19 mouse cellular contexts compared by ENCODE assay signal in the genomic region with DNA sequence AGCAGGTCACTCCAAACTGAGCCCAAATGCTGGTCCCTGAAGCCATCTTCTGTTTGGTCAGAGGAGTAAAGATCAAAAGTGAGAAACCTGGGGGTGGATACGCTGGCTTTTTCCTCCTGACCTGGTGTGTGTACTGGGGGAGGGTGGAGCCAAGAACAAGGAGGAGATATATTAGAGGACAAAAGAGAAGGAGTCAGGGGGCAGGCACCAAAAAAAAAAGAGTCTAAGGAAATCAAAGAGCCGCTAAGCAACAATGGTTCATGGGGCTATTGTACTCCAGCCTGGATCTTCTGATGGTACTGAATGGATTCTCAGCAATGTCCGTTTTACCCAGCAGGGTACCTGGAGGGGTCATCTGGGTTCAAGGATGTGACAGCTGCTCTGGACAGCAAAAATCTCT.
"Had no signal": no experiment of that assay in that cellular context is flagged by ENCODE, and none has a peak within 500 bp of the region (broad histone marks: within the 10 kb centered on the region; RNA-seq: fewer than 3 reads in every experiment).

No protein-coding gene starts in this region.

- H3K4me2 ChIP-seq: lung, embryonic 15.5 days; midbrain, embryonic 11.5 days; midbrain, embryonic 13.5 days; neural tube, embryonic 12.5 days; stomach, embryonic 15.5 days had no signal

- ATAC-seq: liver, postnatal 0 days; lung, postnatal 0 days; midbrain, embryonic 13.5 days; midbrain, embryonic 16.5 days had no signal

- H3K4me1 ChIP-seq: lung, embryonic 15.5 days; megakaryocyte, embryonic 14.5 days; midbrain, embryonic 13.5 days; neural tube, embryonic 12.5 days; stomach, embryonic 15.5 days had no signal

- H3K4me3 ChIP-seq: lung, embryonic 15.5 days; megakaryocyte, embryonic 14.5 days; midbrain, embryonic 13.5 days; myocyte; neural tube, embryonic 12.5 days; stomach, embryonic 15.5 days had no signal

- DNase-seq: liver, postnatal 0 days; lung, adult 2 months; lung, postnatal 14 days; lung, postnatal 36 days; right cerebral cortex, postnatal 14 days; thymus, adult 2 months; thymus, postnatal 25 days; thymus, postnatal 4 days had no signal

- H3K27me3 ChIP-seq: lung, embryonic 15.5 days; neural tube, embryonic 12.5 days; stomach, embryonic 15.5 days had no signal

- H3K9me3 ChIP-seq: lung, embryonic 15.5 days; neural tube, embryonic 12.5 days; stomach, embryonic 15.5 days had no signal

- H3K27ac ChIP-seq: lung, embryonic 15.5 days; macrophage; midbrain, embryonic 13.5 days; neural tube, embryonic 12.5 days; stomach, embryonic 15.5 days; stomach, postnatal 0 days had no signal

- H3K36me3 ChIP-seq: lung, embryonic 15.5 days; midbrain, embryonic 13.5 days; neural tube, embryonic 12.5 days; stomach, embryonic 15.5 days had no signal

- H3K9ac ChIP-seq: liver, postnatal 0 days; lung, embryonic 15.5 days; midbrain, embryonic 13.5 days; neural tube, embryonic 12.5 days; stomach, embryonic 15.5 days had no signal
